Mouse (Mus musculus): ENCODE data around the gene Rnf185. TPM values are rescaled to one million over a fixed set of nuclear protein-coding genes. Genes with fewer than 3 reads are reported as not detected.

Rnf185 gene
- total and polyA plus RNA-seq, 2 experiments from 2014 or later: 36.9 to 38.8 TPM

DNA sequence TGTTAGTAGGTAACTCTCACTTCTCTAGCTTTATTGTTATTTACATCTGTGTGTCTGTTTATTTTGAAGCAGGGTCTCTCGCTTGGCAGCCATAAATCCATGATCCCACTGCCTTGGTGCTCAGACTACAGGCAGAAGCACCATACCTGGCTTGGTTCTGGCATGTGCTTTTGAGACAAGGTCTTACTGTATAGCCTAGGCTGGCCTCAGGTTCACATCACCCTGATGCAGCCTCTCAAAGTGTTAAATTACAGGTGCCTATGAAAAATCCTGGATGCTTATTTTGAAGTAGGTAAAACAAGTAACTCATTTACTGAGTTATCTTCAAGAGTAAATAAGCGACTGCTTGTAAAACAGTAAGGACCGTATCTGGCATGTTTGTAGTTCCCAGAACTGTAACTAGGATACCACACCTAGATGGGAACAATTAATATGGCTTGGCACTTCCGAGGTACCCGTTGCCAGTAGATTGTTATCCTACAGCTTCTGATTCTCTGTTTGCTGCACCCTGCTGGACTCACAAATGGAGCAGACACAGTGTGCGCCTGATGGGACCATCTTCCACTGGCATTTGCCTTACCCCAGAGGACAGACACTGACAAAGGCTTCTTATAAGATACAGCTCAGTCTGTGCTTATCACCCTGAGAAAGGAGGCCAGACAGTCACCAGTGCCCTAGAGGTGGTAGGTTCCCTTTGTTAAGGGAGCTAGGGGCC lies 64.5 kb downstream of the Rnf185 start:
- TF ChIP-seq CTCF (IDR thresholded peaks at IDR 0.05; ENCODE audit: low read depth): no peak
- Histone ChIP-seq H3K9me3 (ENCODE audit: low read length) (no peaks in the 10 kb centered on the region), H3K27me3 (ENCODE audit: insufficient read depth, low read length) (no peaks in the 10 kb centered on the region), H3K36me3 (ENCODE audit: insufficient read depth) (no peaks in the 10 kb centered on the region), H3K4me3 (ENCODE audit: low read depth, low read length) (no peak overlapping the region), H3K4me2 (ENCODE audit: low read depth) (no peak overlapping the region), H3K27ac (ENCODE audit: low read depth, low read length) (no peak overlapping the region), H3K4me1 (ENCODE audit: insufficient read depth) (no peaks in the 10 kb centered on the region), H3K9ac (no peak overlapping the region)
- WGBS: 83% methylated on average over 6 of the region's 6 CpGs
- no peak for DNase-seq
- ATAC-seq: no peak

DNA sequence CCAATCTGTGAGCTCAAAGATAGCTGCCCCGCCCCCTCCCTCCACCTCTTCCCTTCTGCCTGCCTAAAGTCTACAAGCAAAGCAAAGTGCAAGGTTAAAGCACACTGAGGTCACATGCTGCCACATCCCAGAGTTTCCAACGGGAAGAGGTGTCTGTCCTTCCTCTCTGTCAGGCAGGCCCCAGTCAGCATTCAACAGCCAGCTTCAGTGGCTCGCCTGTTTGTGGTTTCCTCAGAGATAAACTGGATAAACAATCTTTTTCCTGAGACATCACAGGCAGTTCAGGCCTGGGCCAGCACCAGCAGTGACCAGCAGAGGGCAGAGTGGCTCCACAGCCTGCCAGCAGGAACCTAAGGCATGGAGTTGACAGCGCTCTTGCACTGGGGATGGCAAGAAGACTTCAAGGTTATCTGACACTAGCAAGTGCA lies 65.2 kb downstream of the Rnf185 start:
- H3K27ac ChIP-seq (ENCODE audit: low read depth, low read length): no peak overlapping the region
- no peaks in the 10 kb centered on the region for H3K4me1 ChIP-seq (ENCODE audit: insufficient read depth)
- H3K9ac ChIP-seq: no peak overlapping the region
- TF ChIP-seq CTCF (IDR thresholded peaks at IDR 0.05; ENCODE audit: low read depth): peak; percentile 99
- H3K4me3 ChIP-seq (ENCODE audit: low read depth, low read length): no peak overlapping the region
- H3K9me3 ChIP-seq (ENCODE audit: low read length): no peaks in the 10 kb centered on the region
- 24% methylated on average over 4 of the region's 4 CpGs for WGBS
- H3K27me3 ChIP-seq (ENCODE audit: insufficient read depth, low read length): no peaks in the 10 kb centered on the region
- ATAC-seq (peak; percentile 93), DNase-seq (peak; percentile 86)
- H3K4me2 ChIP-seq (ENCODE audit: low read depth): no peak overlapping the region
- no peaks in the 10 kb centered on the region for H3K36me3 ChIP-seq (ENCODE audit: insufficient read depth)

GRCm38 (mm10) chr11:3382602-3383594 lies 69.3 kb downstream of the Rnf185 start:
- Histone ChIP-seq H3K4me3 (ENCODE audit: low read depth, low read length) (no peak overlapping the region), H3K36me3 (ENCODE audit: insufficient read depth) (no peaks in the 10 kb centered on the region), H3K9ac (no peak overlapping the region), H3K9me3 (ENCODE audit: low read length) (no peaks in the 10 kb centered on the region), H3K27ac (ENCODE audit: low read depth, low read length) (no peak overlapping the region), H3K4me1 (ENCODE audit: insufficient read depth) (no peaks in the 10 kb centered on the region), H3K4me2 (ENCODE audit: low read depth) (no peak overlapping the region), H3K27me3 (ENCODE audit: insufficient read depth, low read length) (no peaks in the 10 kb centered on the region)
- ATAC-seq (no peak), DNase-seq (no peak)
- WGBS: 60% methylated on average over 5 of the region's 5 CpGs
- TF ChIP-seq CTCF (IDR thresholded peaks at IDR 0.05; ENCODE audit: low read depth): no peak

- no peaks in the 10 kb centered on the region for H3K36me3 ChIP-seq (ENCODE audit: insufficient read depth)
- ATAC-seq: no peak
- H3K4me1 ChIP-seq (ENCODE audit: insufficient read depth): no peaks in the 10 kb centered on the region
- no peaks in the 10 kb centered on the region for H3K9me3 ChIP-seq (ENCODE audit: low read length)
- no peaks in the 10 kb centered on the region for H3K27me3 ChIP-seq (ENCODE audit: insufficient read depth, low read length)
- no peak overlapping the region for H3K4me3 ChIP-seq (ENCODE audit: low read depth, low read length)
- no peak for TF ChIP-seq CTCF (IDR thresholded peaks at IDR 0.05; ENCODE audit: low read depth)
- no peak for DNase-seq
- WGBS: 97% methylated on average over 6 of the region's 6 CpGs
- no peak overlapping the region for H3K4me2 ChIP-seq (ENCODE audit: low read depth)
- H3K9ac ChIP-seq: no peak overlapping the region
- H3K27ac ChIP-seq (ENCODE audit: low read depth, low read length): no peak overlapping the region
Measured at GRCm38 (mm10) chr11:3381148-3381814, 70.9 kb downstream of the Rnf185 start.

DNA sequence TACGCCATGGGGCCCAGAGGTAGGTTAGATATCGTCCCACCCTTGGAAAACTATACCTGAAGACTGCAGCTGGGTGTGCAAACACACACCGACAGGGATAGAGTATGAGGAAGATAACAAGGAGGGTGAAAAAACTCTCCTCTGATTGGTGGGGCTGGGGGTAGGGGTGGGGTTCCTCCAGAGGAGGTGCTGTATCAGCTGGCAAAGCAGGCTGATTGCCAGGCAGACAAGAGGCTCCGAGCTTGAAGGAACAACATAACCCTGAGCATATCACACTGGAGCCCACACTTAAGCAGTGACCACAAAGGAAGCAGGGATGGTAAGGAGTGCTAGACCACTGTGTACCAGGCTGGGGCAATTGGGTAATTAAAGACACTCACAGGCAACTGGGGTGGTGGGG lies 72.7 kb downstream of the Rnf185 start:
- Histone ChIP-seq H3K27me3 (ENCODE audit: insufficient read depth, low read length) (no peaks in the 10 kb centered on the region), H3K4me2 (ENCODE audit: low read depth) (no peak overlapping the region), H3K4me1 (ENCODE audit: insufficient read depth) (no peaks in the 10 kb centered on the region), H3K27ac (ENCODE audit: low read depth, low read length) (no peak overlapping the region), H3K4me3 (ENCODE audit: low read depth, low read length) (no peak overlapping the region), H3K9ac (no peak overlapping the region), H3K36me3 (ENCODE audit: insufficient read depth) (no peaks in the 10 kb centered on the region), H3K9me3 (ENCODE audit: low read length) (no peaks in the 10 kb centered on the region)
- no peak for TF ChIP-seq CTCF (IDR thresholded peaks at IDR 0.05; ENCODE audit: low read depth)
- no peak for ATAC-seq
- 86% methylated on average over 4 of the region's 4 CpGs for WGBS
- no peak for DNase-seq

- no peak overlapping the region for H3K9ac ChIP-seq
- H3K36me3 ChIP-seq (ENCODE audit: insufficient read depth): no peaks in the 10 kb centered on the region
- 75% methylated on average over 12 of the region's 12 CpGs for WGBS
- H3K4me3 ChIP-seq (ENCODE audit: low read depth, low read length): no peak overlapping the region
- H3K4me1 ChIP-seq (ENCODE audit: insufficient read depth): peaks cover 12% of the 10 kb centered on the region
- no peaks in the 10 kb centered on the region for H3K27me3 ChIP-seq (ENCODE audit: insufficient read depth, low read length)
- peak overlapping the region; percentile 29; the same call in 1 of the 2 replicates for H3K27ac ChIP-seq (ENCODE audit: low read depth, low read length)
- no peak overlapping the region for H3K4me2 ChIP-seq (ENCODE audit: low read depth)
- no peaks in the 10 kb centered on the region for H3K9me3 ChIP-seq (ENCODE audit: low read length)
- ATAC-seq: no peak
- no peak for DNase-seq
- no peak for TF ChIP-seq CTCF (IDR thresholded peaks at IDR 0.05; ENCODE audit: low read depth)
Measured at GRCm38 (mm10) chr11:3374741-3375140, 77.4 kb downstream of the Rnf185 start.
